Mouse (Mus musculus) effector memory CD4-positive, alpha-beta T cell, adult 7 months (primary cell): Measurements from ENCODE around the gene Scgb1b3. TPM values are rescaled to one million over a fixed set of nuclear protein-coding genes. Genes with fewer than 3 reads are reported as not detected.

ENCODE experiments used
- polyA plus RNA-seq: library from polyadenylated mRNA; unstranded; fragments of 100-300 nt; shearing (Covaris generic); gene quantifications from one replicate; pipeline ENCODE4 v1.2.1, GENCODE M21; 2017

The Scgb1b3 gene
- polyA plus RNA-seq, result not detected

GRCm38 (mm10) chr7:31375292-31375691 lies at the start of gene Scgb1b3:
Gene Scgb1b3 (plus strand): TSS chr7:31375592.

DNA sequence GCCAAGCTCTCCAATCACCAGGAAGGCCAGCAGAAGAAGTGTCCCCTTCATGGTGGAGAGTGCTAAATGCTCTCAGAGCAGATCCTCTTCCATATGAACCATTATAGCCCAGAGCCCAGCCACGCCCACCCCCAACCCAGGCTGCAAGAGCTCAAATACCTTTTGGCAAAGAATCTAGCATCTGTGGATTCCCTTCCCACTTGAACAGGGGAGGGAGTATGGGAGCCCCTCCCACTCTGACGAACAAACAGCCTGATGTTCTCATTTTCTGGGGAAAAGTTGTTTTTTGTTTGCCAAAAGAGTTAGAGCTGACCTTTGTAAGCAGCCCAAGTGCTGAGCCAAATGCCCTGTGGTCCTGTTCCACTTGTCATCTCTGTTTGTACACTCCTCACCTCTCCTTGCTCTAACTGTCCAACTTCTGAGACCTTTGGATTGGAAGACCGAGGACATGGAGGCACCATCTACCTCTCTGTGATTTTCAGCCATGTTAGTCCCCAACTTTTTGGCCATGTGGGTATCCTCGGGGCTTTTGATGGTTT lies 13.3 kb upstream of the Scgb1b3 start, which contains the start of gene Scgb2b3:
Scgb2b3 (minus strand) TSS at position 51 of the 539 bp plus-strand sequence.

Other genes with a start within 250 kb of the Scgb1b3 start
- gene Scn1b, start 248.6 kb upstream of the Scgb1b3 start, polyA plus RNA-seq, result not detected
- 372 TPM for gene Gramd1a, start 219.7 kb upstream of the Scgb1b3 start, polyA plus RNA-seq
- gene Scgb2b2, start 85.1 kb upstream of the Scgb1b3 start, polyA plus RNA-seq, result not detected
- not detected for gene Scgb1b2, start 83.8 kb upstream of the Scgb1b3 start, polyA plus RNA-seq
- gene Scgb2b3, start 13.5 kb upstream of the Scgb1b3 start, polyA plus RNA-seq, result not detected